Mouse (Mus musculus) heart, embryonic 14.5 days (tissue): ENCODE results near the gene Tmem131l. TPM values are rescaled to one million over a fixed set of nuclear protein-coding genes. Genes with fewer than 3 reads are reported as not detected.

Experiments used
- ATAC-seq: fragments of 200-750 bp; cut with Nextera tagmentation; 2 replicates; pipeline ENCODE4 v1.8.0; 2017; ENCODE audit warnings: low read depth, moderate TSS enrichment; ENCODE audit not compliant: insufficient number of reproducible peaks, insufficient read depth, low FRiP score
- H3K27ac ChIP-seq, 2 experiments: fragments of 200-500 bp in 1 of 2; fragments of 300-500 bp in 1 of 2; sonication (generic) in 1 of 2; replicated peaks in 1 of 2; 2 replicates each; pipeline ENCODE4 v1.5.1; 2012 to 2014; ENCODE audit warnings: low read depth in 2 of 2, low read length in 2 of 2, control low read depth in 1 of 2, mild to moderate bottlenecking in 1 of 2, mixed read lengths in 1 of 2; ENCODE audit not compliant: control insufficient read depth in 1 of 2, insufficient read depth in 1 of 2
- H3K27me3 ChIP-seq: fragments of 300-500 bp; sonication (generic); 2 replicates; pipeline ENCODE4 v1.6.1; 2014; ENCODE audit warnings: mild to moderate bottlenecking, low read length, control low read depth; ENCODE audit not compliant: control insufficient read depth, insufficient read depth
- H3K36me3 ChIP-seq: fragments of 300-500 bp; sonication (generic); 2 replicates; pipeline ENCODE4 v1.6.1; 2014; ENCODE audit warnings: mild to moderate bottlenecking, control low read depth, low read length, mixed read lengths; ENCODE audit not compliant: control insufficient read depth, insufficient read depth
- H3K4me1 ChIP-seq, 2 experiments: fragments of 200-500 bp in 1 of 2; fragments of 300-500 bp in 1 of 2; sonication (generic) in 1 of 2; 2 replicates each; pipeline ENCODE4 v1.6.1; 2012 to 2014; ENCODE audit warnings: low read length in 2 of 2, control low read depth in 1 of 2, mixed read lengths in 1 of 2; ENCODE audit not compliant: control insufficient read depth in 2 of 2, insufficient read depth in 2 of 2
- H3K4me2 ChIP-seq: fragments of 300-500 bp; sonication (generic); 2 replicates; pipeline ENCODE4 v1.6.1; 2014; ENCODE audit warnings: mild to moderate bottlenecking, low read length
- H3K4me3 ChIP-seq, 2 experiments: fragments of 200-500 bp in 1 of 2; fragments of 300-500 bp in 1 of 2; sonication (generic) in 1 of 2; 2 replicates each; pipeline ENCODE4 v1.5.1; 2012 to 2014; ENCODE audit warnings: low read length in 2 of 2, mild to moderate bottlenecking in 2 of 2, control low read depth in 1 of 2, low read depth in 1 of 2, moderate library complexity in 1 of 2; ENCODE audit not compliant: control insufficient read depth in 1 of 2, insufficient read depth in 1 of 2
- H3K9ac ChIP-seq: fragments of 300-500 bp; sonication (generic); 2 replicates; pipeline ENCODE4 v1.6.1; 2014; ENCODE audit warnings: mild to moderate bottlenecking, low read length
- H3K9me3 ChIP-seq: fragments of 300-500 bp; sonication (generic); 2 replicates; pipeline ENCODE4 v1.6.1; 2016; ENCODE audit warnings: low read length, control low read depth; ENCODE audit not compliant: control insufficient read depth
- WGBS: fragments of 180-500 bp; shearing (Covaris S2); extraction: QIAGEN DNeasy Blood & Tissue Kit; methylation state at CpG from one replicate; pipeline ENCODE4 v1.1.7; 2014; 5-methylcytosine and 5-hydroxymethylcytosine counted together
- polyA plus RNA-seq: library from polyadenylated mRNA; unstranded; fragments of >200 nt; fragmentation: Nextera tagmentation; extraction: Ambion mirVana; gene quantifications from 2 replicates; pipeline ENCODE4 v1.2.1, GENCODE M21; 2014

Gene Tmem131l
- polyA plus RNA-seq, 1 experiment from 2014 or later, result 30.6 TPM

GRCm38 (mm10) chr3:83958951-83959681, 80.9 kb downstream of the Tmem131l start:
- Histone ChIP-seq H3K9ac (no peak overlapping the region), H3K27me3 (no peaks in the 10 kb centered on the region), H3K4me1 (peaks cover 18 to 36% of the 10 kb centered on the region in 2 experiments), H3K4me3 (no peak overlapping the region), H3K4me2 (no peak overlapping the region), H3K36me3 (peaks cover 30% of the 10 kb centered on the region), H3K9me3 (no peaks in the 10 kb centered on the region), H3K27ac (no peak overlapping the region)
- no peak for ATAC-seq
- WGBS, result 84% methylated on average over 7 of the region's 7 CpGs

DNA sequence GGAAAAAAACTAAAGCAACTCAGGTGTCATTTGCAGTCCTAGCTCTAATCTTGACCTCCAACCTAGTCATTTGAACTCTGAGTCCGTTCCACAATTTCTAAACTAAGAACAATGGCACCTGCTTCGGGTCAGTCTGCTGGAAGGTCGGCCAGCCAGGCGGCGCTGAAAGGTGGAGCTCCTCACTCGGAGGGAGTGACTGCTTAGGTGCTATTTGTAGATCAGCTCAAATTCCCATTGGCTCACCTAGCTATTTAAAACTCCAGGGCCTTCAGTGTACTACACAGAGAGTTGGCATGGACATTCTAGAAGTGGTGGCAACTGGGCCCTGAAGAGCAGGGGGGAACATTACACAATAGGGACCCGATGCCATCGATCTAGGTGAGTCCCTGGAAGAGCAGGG, 86.1 kb downstream of the Tmem131l start:
- no peaks in the 10 kb centered on the region for H3K27me3 ChIP-seq

DNA sequence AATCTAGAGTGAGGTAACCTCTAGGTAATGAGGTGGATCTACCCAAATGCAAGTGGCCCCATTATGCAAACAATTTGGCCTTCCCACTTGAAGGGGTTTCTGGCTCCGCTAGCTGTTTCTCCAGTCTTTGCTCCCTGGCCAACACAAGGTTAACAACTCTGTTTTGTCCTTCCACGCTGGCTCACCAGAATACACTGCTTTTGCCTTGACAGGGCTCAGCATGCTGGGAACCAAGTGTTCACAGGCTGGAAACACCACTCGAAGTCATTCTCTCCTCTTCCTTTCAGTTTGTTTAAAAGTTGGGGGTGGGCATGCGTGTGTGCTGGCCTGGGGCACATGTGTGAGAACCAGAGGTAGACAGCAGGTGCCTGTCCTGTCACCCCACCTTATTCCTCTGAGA, 91.2 kb downstream of the Tmem131l start:
- Histone ChIP-seq H3K27ac (no peak overlapping the region), H3K27me3 (no peaks in the 10 kb centered on the region), H3K36me3 (peaks cover 3% of the 10 kb centered on the region; the same call in 1 of the 2 replicates), H3K4me2 (no peak overlapping the region), H3K4me1 (peaks cover 16 to 32% of the 10 kb centered on the region in 2 experiments), H3K4me3 (no peak overlapping the region), H3K9me3 (no peaks in the 10 kb centered on the region), H3K9ac (no peak overlapping the region)
- ATAC-seq, result no peak
- 72% methylated on average over 4 of the region's 4 CpGs for WGBS

More for the DNA sequence above, 86.1 kb downstream of the Tmem131l start:
- WGBS, result 49% methylated on average over 8 of the region's 8 CpGs
- Histone ChIP-seq H3K4me2 (no peak overlapping the region), H3K27ac (peak overlapping the region; percentile 25 to 51; a peak in 2 of 4 replicates), H3K9me3 (no peaks in the 10 kb centered on the region), H3K36me3 (peaks cover 10% of the 10 kb centered on the region), H3K4me1 (peaks cover 15 to 21% of the 10 kb centered on the region in 2 experiments), H3K9ac (no peak overlapping the region), H3K4me3 (no peak overlapping the region)
- peak; percentile 54 for ATAC-seq

- WGBS, result 52% methylated on average over 8 of the region's 8 CpGs
- no peak overlapping the region for H3K27ac ChIP-seq
- H3K4me1 ChIP-seq, result peaks cover 14 to 28% of the 10 kb centered on the region in 2 experiments
- ATAC-seq, result no peak
- peaks cover 4% of the 10 kb centered on the region; the same call in 1 of the 2 replicates for H3K36me3 ChIP-seq
- H3K9ac ChIP-seq, result no peak overlapping the region
- no peak overlapping the region for H3K4me2 ChIP-seq
- no peaks in the 10 kb centered on the region for H3K27me3 ChIP-seq
- H3K9me3 ChIP-seq, result no peaks in the 10 kb centered on the region
- H3K4me3 ChIP-seq, result no peak overlapping the region
Measured at GRCm38 (mm10) chr3:83947476-83948245, 92.3 kb downstream of the Tmem131l start.

DNA sequence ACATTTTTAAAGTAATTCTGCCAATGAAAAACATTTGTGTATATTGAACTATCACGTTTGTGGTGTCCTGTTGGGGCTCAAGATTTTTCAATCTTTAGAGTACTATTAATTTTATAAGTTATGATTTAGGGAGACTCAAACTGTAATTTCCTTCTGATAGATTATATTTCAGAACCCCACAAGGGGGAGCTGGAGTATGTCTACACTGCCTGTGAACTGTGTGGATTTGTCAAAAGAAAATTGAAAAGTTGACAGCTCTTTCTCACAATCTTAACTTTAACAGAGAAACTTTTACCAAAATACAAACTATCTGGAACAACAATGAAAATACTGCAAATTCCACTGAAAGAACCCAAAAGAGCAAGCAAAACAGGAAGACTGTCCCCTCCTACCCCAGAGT, 93.1 kb downstream of the Tmem131l start:
- Histone ChIP-seq H3K9ac (no peak overlapping the region), H3K27me3 (no peaks in the 10 kb centered on the region), H3K9me3 (no peaks in the 10 kb centered on the region), H3K4me2 (no peak overlapping the region), H3K36me3 (peaks cover 12% of the 10 kb centered on the region), H3K4me3 (no peak overlapping the region), H3K4me1 (peaks cover 14 to 28% of the 10 kb centered on the region in 2 experiments), H3K27ac (no peak overlapping the region)
- no peak for ATAC-seq
- 48% methylated on average over 1 of the region's 1 CpGs for WGBS

- peaks cover 4 to 16% of the 10 kb centered on the region in 2 experiments for H3K4me1 ChIP-seq
- no peak overlapping the region for H3K27ac ChIP-seq
- 81% methylated on average over 2 of the region's 2 CpGs for WGBS
- H3K4me3 ChIP-seq, result no peak overlapping the region
- peaks cover 33% of the 10 kb centered on the region for H3K36me3 ChIP-seq
- ATAC-seq, result no peak
- no peaks in the 10 kb centered on the region for H3K27me3 ChIP-seq
- H3K9me3 ChIP-seq, result no peaks in the 10 kb centered on the region
- no peak overlapping the region for H3K4me2 ChIP-seq
- H3K9ac ChIP-seq, result no peak overlapping the region
Measured at GRCm38 (mm10) chr3:83943691-83944090, 96.3 kb downstream of the Tmem131l start.

DNA sequence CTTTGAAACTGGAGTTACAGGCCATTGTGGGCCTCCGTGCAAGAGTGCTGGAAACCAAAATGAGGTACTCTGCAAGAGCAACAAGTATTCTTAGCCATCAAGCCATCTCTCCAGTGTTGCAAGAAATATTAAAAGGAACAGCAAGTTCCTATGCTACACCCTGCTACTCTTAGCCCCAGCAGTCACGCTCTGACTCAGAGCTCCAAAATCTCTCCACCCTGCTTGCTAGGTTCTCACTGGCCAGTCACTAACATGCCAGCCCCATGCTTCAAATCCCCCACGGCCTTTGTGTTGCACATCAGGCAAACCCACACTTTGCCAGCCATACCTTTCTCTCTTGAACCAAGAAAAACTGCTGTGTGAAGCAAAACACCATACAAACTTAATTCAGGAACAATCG, 96.8 kb downstream of the Tmem131l start:
- no peak overlapping the region for H3K4me3 ChIP-seq
- 97% methylated on average over 4 of the region's 4 CpGs for WGBS
- no peak overlapping the region for H3K9ac ChIP-seq
- peaks cover 34% of the 10 kb centered on the region for H3K36me3 ChIP-seq
- no peaks in the 10 kb centered on the region for H3K9me3 ChIP-seq
- no peaks in the 10 kb centered on the region for H3K27me3 ChIP-seq
- peaks cover 2 to 11% of the 10 kb centered on the region in 2 experiments for H3K4me1 ChIP-seq
- no peak overlapping the region for H3K4me2 ChIP-seq
- no peak overlapping the region for H3K27ac ChIP-seq
- no peak for ATAC-seq
